Mouse (Mus musculus) CD8-positive naive resting alpha-beta T cell, adult 2 months (primary cell): ENCODE measurements around the gene Zbtb45.

ENCODE experiments used
- DNase-seq, 2 experiments: peaks; one replicate each; pipeline ENCODE4 v3.0.0; 2022; ENCODE audit warnings: low read depth in 2 of 2, low spot score in 2 of 2

Zbtb45 gene

GRCm38 (mm10) chr7:13001584-13001983, 8.2 kb downstream of the Zbtb45 start:
- DNase-seq: no peak

DNA sequence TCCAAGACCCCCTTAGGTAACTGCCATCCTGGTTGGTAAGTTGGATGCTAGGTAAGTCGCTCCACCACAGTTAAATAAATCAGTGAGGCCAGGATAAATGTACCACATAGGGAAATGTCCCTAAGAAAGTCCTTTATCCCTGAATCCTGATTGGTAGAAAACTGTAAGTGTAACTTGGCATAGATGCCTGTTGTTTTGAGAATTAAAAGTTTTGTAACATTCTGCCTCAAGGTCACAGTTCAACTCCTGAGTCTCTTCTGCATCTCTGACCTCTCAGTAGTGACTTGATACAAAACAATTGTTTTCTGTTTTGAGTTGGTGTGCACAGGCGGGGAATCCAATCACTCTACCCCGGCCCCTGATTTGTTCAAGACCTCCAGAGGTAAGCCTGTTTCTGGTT, 11.0 kb downstream of the Zbtb45 start, which contains the start of gene Trim28:
TSS of gene Trim28 (plus strand) at position 264 of the 400 bp plus-strand sequence.
- no peak for DNase-seq

DNA sequence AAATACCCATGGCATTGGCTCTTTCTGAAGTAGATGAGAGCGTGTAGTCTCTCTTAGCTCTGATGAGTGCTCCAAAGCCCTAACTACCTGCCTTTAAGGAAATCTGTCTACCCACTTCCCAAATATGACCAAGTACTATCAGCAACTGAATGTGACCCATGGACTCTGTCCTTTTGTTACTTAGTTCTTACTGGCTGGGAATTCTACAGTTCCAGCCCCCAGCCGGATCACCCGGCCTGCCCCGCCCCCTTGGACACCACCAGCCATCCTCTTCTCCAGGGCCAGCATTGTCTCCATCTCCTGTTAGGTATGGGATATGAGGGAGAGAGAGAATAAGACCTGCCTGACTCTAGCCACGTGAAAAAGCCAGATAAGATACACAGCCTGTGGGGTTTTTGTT, 11.8 kb downstream of the Zbtb45 start, which contains the start of gene Slc27a5:
TSS of gene Slc27a5 (minus strand) at position 140 of the 400 bp plus-strand sequence.
- DNase-seq: no peak

DNA sequence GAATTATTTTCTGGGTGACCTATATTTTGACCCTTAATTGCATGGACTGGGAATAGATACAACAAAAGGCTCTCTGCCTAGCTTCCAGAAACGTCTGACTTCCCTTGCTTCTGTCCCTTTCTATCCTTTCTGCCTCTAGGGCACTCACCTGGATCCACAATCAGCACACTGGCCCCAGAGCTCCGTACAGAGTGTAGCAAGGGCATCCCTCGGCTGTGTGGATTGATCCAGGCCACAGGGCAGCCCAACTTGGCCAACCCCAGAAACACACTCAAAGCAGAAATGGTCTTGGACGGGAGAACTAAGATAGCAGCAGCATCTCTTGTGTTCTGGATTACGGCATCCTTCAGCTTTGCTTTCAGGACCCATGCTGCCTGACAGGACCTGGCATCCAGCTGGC, 12.6 kb downstream of the Zbtb45 start:
- DNase-seq: no peak

DNA sequence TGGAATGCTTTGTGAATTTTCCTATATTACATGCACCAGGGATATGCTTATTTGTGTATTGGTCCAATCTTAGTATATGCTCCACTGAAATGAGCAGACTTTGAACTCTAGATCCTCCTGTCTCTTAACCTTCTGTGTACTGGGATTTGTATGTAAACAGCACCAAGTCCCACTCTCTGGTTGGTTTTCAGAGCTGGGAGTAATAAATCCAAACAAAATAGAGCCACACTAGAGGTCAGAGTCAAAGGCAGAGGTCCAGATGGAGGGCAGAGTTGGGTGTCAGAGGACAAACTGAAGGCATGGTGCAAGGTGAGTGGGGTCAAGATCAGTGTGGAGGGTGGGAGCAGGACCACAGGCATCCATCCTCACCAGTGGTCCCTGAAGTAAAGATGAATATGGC, 14.0 kb downstream of the Zbtb45 start:
- no peak for DNase-seq

- no peak for DNase-seq
Observed at GRCm38 (mm10) chr7:12993148-12993547, 16.7 kb downstream of the Zbtb45 start.

DNA sequence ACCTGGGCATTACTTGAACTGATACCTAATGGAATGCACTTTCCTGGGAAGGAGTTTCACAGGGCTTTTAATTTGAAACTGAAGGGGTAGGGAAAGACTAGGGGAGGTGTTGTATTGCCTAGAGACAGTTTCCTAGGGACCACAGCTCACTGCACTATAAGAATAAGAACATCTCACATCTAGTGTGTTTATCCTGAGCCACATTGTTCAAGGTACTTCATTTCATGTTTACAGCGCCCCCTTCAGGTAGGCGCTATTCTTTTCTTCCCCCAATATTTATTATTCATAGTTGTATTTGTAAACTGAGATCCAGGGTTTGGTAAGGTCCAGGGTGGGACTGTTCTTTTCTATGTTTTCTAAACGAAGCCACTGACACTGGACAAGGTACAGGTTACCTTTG, 17.6 kb downstream of the Zbtb45 start:
- DNase-seq: peak; percentile 44 to 66

GRCm38 (mm10) chr7:12987409-12988189, 22.2 kb downstream of the Zbtb45 start:
- no peak for DNase-seq

GRCm38 (mm10) chr7:12986906-12987305, 22.9 kb downstream of the Zbtb45 start:
- DNase-seq: no peak

DNA sequence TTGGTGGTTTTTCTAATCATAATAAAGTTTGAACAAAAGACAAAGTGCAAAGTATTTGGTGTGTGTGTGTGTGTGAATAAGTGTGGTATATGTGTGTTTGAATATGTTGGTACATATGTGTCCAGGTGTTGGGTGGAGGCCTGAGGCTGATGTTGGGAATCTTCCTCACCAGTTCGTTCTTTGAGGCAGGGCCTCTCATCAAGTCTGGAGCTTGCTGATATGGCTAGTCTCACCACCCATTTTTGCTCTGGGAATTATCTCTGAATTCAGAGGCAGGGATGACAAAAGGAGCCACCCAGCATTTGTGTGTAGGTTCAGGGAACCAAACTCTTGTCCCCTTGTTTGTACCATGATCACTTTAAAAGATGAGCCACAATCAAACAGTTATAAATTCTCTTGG, 24.1 kb downstream of the Zbtb45 start:
- DNase-seq: no peak

DNA sequence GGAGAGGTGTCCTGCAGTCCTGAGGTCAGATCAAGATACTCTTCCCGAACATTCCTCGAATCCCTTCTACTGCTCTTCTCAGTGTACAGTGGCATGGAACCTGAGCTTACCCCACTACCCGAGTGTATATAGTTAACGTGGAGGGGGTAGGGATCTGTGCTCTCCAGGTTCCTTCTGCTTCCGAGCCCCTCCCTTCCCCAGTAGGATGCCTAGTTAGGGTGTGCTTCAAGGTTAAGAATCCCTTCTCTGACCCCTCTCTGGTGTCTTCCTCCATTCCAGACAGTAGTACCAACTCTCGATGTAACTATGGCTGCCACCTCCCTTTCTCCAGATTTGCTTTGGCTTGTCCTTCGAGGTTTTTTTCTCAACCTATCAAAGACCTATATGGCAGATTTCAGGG, 29.5 kb downstream of the Zbtb45 start:
- DNase-seq: no peak

- DNase-seq: no peak
Observed at GRCm38 (mm10) chr7:12979776-12980175, 30.1 kb downstream of the Zbtb45 start.

GRCm38 (mm10) chr7:12978931-12979722, 30.7 kb downstream of the Zbtb45 start:
- DNase-seq: no peak

- peak; percentile 96 to 97 for DNase-seq
Observed at GRCm38 (mm10) chr7:12977682-12978389, 32.0 kb downstream of the Zbtb45 start, which contains the start of gene Zfp446. Gene Zfp446 (plus strand): TSS chr7:12977848.

DNA sequence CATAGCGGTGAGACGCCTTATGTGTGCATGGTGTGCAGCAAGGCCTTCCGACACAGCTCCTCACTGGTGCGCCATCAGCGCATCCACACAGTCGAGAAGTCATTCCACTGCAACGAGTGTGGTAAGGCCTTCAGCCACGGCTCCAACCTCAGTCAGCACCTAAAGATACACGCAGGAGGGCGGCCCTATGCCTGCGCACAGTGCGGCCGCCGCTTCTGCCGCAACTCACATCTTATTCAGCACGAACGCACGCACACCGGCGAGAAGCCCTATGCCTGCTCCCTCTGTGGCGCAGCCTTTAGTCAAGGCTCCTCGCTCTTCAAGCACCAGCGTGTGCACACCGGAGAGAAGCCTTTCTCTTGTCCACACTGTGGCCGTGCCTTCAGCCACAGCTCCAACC, 38.9 kb downstream of the Zbtb45 start:
- no peak for DNase-seq

DNA sequence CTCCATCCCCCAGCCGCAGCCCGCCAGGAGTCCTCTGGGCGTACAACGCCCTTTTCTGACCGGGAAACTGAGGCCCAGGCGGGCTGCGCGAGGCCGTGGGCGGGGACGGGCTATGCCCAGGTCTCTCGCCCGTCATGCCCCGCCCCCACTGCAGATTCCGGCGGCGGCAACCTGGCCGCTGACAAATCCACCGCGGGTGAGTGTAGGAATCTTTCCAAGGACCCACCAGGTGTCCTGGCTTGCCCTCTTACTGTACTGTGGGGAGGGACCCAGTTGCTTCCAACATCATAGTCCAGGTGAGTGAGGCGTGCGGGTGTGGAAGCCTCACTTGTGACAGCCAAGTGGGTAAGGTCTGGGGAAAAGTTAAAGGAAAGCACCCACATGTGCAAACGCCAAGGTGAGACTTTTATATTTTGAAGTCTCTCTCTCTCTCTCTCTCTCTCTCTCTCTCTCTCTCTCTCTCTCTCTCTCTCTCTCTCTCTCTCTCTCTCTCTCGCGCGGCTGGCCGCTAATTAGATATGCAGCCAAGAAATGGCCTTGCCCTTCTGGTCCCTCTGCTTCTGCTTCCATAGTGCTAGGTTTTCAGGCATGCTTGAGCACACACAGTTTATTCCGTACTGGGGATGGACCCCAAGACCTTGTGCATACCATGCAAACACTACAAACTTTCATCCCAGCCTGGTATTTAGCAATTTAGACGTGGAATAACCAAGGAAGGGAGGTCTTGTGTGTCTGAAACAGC, 43.6 kb downstream of the Zbtb45 start:
- peak; percentile 15 to 30 for DNase-seq

DNA sequence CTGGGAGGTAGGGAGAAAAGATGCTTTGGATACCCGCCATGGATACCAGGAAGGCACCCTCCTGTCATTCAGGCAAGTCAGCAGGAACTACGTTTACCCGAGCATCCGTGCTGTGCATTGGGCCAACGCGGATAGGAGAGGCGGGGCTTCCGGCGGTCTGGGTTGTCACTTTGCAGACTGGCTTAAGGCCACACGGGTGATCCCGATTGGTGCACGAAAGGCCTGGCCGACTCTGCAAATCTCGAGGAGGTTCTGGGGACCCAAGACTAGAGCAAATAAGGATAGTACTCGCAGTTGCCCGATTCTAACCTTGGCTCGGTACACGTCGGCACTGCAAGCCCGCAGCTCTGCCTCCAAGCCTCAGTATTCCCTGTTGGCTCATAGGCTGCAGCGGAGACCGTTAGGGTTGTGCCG, 44.1 kb downstream of the Zbtb45 start, which contains the start of gene Zfp324:
TSS of gene Zfp324 (plus strand) at position 161 of the 414 bp plus-strand sequence.
- DNase-seq: peak; percentile 67 to 78

- DNase-seq: peak; percentile 64 to 66
Observed at GRCm38 (mm10) chr7:12961511-12962141, 48.2 kb downstream of the Zbtb45 start.

GRCm38 (mm10) chr7:12959718-12960117, 50.1 kb downstream of the Zbtb45 start:
- no peak for DNase-seq

- DNase-seq: no peak
Observed at GRCm38 (mm10) chr7:12958948-12959347, 50.9 kb downstream of the Zbtb45 start.
